Mouse (Mus musculus): ENCODE results near the gene Glp2r. TPM values are rescaled to one million over a fixed set of nuclear protein-coding genes. Genes with fewer than 3 reads are reported as not detected.

The Glp2r gene
- polyA plus RNA-seq, 1 experiment = not detected

DNA sequence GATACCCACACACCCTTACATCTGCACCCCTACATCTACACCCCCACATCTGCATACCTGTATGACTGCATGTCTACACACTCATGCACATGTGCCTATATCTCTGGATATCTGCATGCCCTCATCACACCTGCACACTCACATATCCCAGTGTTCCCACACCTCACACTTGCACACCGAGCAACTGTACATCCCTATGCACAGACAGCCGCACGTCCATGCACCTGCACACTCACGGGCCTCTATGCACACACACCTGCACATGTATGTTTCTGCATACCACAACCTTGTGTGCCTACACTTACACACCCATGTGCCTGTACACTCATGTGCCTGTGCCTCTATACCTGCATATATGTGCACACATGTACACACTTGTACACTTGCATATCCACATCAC is 107.5 kb downstream of the Glp2r start:
- no peak for TF ChIP-seq POLR2A (IDR thresholded peaks at IDR 0.05; ENCODE audit: low read depth, low read length)
- no peak for TF ChIP-seq CTCF (conservative IDR thresholded peaks at IDR 0.05; ENCODE audit: insufficient read depth, insufficient read length, low read depth, low read length)
- no peaks in the 10 kb centered on the region for H3K36me3 ChIP-seq (ENCODE audit: control insufficient read depth, insufficient read depth, low read length)
- H3K27me3 ChIP-seq (replicated peaks; ENCODE audit: control insufficient read depth, insufficient read depth, low read length) = no peaks in the 10 kb centered on the region
- H3K4me1 ChIP-seq (ENCODE audit: control insufficient read depth, insufficient read depth, low read length) = peaks cover 3% of the 10 kb centered on the region; the same call in 1 of the 2 replicates
- no peak for DNase-seq
- no peak overlapping the region for H3K27ac ChIP-seq (ENCODE audit: insufficient read depth, low read depth, low read length)
- H3K4me3 ChIP-seq (ENCODE audit: insufficient read depth, low read depth, low read length) = no peak overlapping the region
- WGBS = 97% methylated on average over 4 of the region's 4 CpGs

DNA sequence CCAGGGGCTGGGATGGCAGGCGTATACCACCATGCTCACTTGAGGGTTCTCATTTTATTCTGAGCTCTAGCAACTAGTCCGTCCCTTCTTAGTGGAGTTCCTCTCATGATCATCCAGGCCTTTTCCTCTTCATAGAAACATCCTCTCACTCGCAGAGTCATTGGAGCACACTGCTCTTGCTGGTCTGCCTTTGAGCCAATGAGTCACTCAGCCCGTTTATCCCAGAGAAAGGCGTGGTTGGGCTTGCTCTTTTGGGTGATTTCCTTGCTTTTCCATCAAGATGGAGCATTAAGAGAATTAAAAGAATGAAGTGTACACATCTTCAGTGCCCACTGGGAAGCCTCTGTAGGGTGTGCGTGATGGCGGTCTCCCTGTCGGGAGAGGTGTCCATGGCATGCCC is 109.5 kb downstream of the Glp2r start:
- TF ChIP-seq POLR2A (IDR thresholded peaks at IDR 0.05; ENCODE audit: low read depth, low read length) (no peak), CTCF (conservative IDR thresholded peaks at IDR 0.05; ENCODE audit: insufficient read depth, insufficient read length, low read depth, low read length) (no peak)
- no peaks in the 10 kb centered on the region for H3K4me1 ChIP-seq (ENCODE audit: control insufficient read depth, insufficient read depth, low read length)
- no peak for DNase-seq
- H3K4me3 ChIP-seq (ENCODE audit: insufficient read depth, low read depth, low read length) = no peak overlapping the region
- WGBS = 88% methylated on average over 8 of the region's 8 CpGs
- H3K27me3 ChIP-seq (replicated peaks; ENCODE audit: control insufficient read depth, insufficient read depth, low read length) = no peaks in the 10 kb centered on the region
- H3K27ac ChIP-seq (ENCODE audit: insufficient read depth, low read depth, low read length) = no peak overlapping the region
- no peaks in the 10 kb centered on the region for H3K36me3 ChIP-seq (ENCODE audit: control insufficient read depth, insufficient read depth, low read length)

DNA sequence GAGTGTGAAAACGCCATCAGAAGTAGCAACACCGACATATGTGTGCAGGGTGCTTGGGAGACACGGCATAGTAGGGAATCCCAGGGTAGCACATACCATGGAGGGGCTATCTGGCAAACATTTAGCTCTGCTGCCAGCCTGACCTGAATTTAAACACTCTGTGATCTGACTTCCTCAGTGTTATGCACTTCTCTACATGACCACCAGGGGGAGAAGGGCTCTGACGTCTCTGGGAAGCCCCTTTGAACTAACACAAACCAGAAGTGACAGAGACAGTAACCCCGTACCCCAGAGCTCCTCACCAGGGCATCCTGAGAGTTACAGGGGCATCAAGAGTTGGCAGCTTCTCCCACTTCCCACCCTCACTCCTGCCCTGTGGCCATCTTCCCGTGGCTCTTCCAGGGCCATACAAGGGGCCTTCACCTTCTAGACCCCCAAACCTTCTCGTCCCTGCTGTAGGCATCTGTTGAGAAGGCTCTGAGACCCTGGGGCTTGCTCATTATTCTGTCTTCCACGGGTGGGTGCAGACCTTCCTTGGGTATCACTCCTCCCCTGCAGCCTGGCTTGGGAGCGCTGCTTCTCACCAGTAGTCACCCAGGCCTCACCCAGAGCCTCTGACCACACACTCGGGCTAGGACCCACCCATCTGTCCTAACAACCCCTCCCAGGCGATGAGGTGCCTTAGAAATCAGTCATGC is 113.1 kb downstream of the Glp2r start:
- Histone ChIP-seq H3K4me1 (ENCODE audit: control insufficient read depth, insufficient read depth, low read length) (no peaks in the 10 kb centered on the region), H3K4me3 (ENCODE audit: insufficient read depth, low read depth, low read length) (no peak overlapping the region), H3K36me3 (ENCODE audit: control insufficient read depth, insufficient read depth, low read length) (no peaks in the 10 kb centered on the region), H3K27ac (ENCODE audit: insufficient read depth, low read depth, low read length) (no peak overlapping the region), H3K27me3 (replicated peaks; ENCODE audit: control insufficient read depth, insufficient read depth, low read length) (no peaks in the 10 kb centered on the region)
- peak; percentile 37 for DNase-seq
- TF ChIP-seq POLR2A (IDR thresholded peaks at IDR 0.05; ENCODE audit: low read depth, low read length) (no peak), CTCF (conservative IDR thresholded peaks at IDR 0.05; ENCODE audit: insufficient read depth, insufficient read length, low read depth, low read length) (peak; percentile 70)
- WGBS = 45% methylated on average over 11 of the region's 11 CpGs

DNA sequence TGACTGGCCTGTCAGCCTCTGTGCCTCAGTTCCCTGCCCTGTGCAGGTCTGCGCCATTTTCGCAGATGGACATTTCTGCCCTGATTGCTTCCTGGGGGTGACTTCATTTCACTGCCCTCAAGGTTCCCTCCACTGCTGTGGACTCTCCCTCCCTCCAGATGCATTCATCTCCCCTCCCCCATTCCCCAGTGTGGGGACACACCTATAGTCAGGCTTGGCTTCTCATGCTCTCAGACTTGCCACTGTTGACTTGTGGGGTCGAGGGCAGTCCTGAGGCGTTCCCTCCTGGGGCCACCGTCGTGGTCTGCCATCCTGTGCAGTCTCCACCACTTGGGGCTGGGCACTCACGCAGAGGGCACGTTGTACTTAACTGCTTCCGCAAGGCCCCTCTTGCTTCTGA is 114.1 kb downstream of the Glp2r start:
- TF ChIP-seq CTCF (conservative IDR thresholded peaks at IDR 0.05; ENCODE audit: insufficient read depth, insufficient read length, low read depth, low read length) = no peak
- TF ChIP-seq POLR2A (IDR thresholded peaks at IDR 0.05; ENCODE audit: low read depth, low read length) = no peak
- DNase-seq = no peak
- 84% methylated on average over 9 of the region's 9 CpGs for WGBS

DNA sequence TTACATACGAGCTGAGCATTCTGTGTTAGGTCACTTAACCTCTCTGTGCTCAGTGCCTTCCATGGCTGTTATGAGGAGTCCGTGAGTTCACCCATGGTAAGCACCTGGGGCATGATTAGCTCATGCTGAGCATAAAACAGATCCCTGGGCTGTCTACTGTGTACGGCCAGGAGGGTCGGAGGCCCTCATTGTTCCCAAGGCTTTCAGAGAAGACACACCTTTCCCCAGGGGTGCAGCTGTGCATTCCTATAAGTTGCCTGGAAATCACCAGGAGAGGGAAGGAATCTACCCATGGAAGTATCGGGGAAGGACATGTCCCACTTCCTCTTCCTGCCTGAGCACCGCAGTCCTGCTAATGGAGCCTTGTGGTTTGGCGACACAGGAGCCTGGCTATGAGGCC is 114.6 kb downstream of the Glp2r start:
- TF ChIP-seq CTCF (conservative IDR thresholded peaks at IDR 0.05; ENCODE audit: insufficient read depth, insufficient read length, low read depth, low read length) (no peak), POLR2A (IDR thresholded peaks at IDR 0.05; ENCODE audit: low read depth, low read length) (no peak)
- no peak overlapping the region for H3K4me3 ChIP-seq (ENCODE audit: insufficient read depth, low read depth, low read length)
- H3K27me3 ChIP-seq (replicated peaks; ENCODE audit: control insufficient read depth, insufficient read depth, low read length) = no peaks in the 10 kb centered on the region
- H3K27ac ChIP-seq (ENCODE audit: insufficient read depth, low read depth, low read length) = no peak overlapping the region
- no peak for DNase-seq
- H3K4me1 ChIP-seq (ENCODE audit: control insufficient read depth, insufficient read depth, low read length) = no peaks in the 10 kb centered on the region
- 85% methylated on average over 7 of the region's 7 CpGs for WGBS
- H3K36me3 ChIP-seq (ENCODE audit: control insufficient read depth, insufficient read depth, low read length) = no peaks in the 10 kb centered on the region

More for the DNA sequence above, 114.1 kb downstream of the Glp2r start:
- Histone ChIP-seq H3K36me3 (ENCODE audit: control insufficient read depth, insufficient read depth, low read length) (no peaks in the 10 kb centered on the region), H3K4me3 (ENCODE audit: insufficient read depth, low read depth, low read length) (no peak overlapping the region), H3K27ac (ENCODE audit: insufficient read depth, low read depth, low read length) (no peak overlapping the region), H3K27me3 (replicated peaks; ENCODE audit: control insufficient read depth, insufficient read depth, low read length) (no peaks in the 10 kb centered on the region), H3K4me1 (ENCODE audit: control insufficient read depth, insufficient read depth, low read length) (no peaks in the 10 kb centered on the region)

DNA sequence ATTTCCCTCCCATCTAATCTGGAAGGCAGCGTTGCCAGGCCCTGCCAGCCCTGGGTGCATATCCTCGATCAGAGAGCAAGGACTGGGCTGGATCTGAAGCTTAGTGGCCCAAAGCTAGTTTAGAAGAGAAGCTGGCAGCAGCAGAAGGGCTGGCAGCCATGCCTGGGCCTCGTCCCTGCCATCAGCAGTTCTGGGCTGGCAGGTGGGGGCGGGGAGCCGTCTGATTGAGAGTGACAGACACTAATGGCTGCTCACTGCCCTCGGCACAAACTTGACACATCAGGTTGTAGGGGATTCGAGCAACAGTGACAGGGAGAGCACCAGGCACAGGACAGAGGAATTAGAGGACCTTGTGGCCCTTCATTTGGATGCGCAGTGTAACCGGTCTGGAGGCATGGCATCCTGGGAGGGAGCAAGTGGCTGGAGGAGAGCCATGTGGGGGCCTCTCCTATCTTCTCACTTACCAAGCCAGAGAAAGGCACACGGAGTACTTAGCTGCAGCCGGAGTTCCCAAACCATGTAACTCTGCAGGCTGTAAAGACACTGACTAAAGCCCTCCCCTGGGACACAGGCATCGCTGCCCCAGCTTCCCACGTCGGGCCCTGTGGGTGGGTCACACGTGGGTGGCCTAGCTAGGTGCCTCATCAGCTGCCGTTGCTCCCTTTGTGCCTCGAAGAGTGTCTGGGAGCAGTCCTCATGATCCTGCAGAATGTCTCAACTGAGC is 115.6 kb downstream of the Glp2r start:
- no peak overlapping the region for H3K4me3 ChIP-seq (ENCODE audit: insufficient read depth, low read depth, low read length)
- H3K27me3 ChIP-seq (replicated peaks; ENCODE audit: control insufficient read depth, insufficient read depth, low read length) = no peaks in the 10 kb centered on the region
- H3K36me3 ChIP-seq (ENCODE audit: control insufficient read depth, insufficient read depth, low read length) = no peaks in the 10 kb centered on the region
- WGBS = 75% methylated on average over 17 of the region's 17 CpGs
- DNase-seq = no peak
- no peak overlapping the region for H3K27ac ChIP-seq (ENCODE audit: insufficient read depth, low read depth, low read length)
- no peaks in the 10 kb centered on the region for H3K4me1 ChIP-seq (ENCODE audit: control insufficient read depth, insufficient read depth, low read length)
- no peak for TF ChIP-seq CTCF (conservative IDR thresholded peaks at IDR 0.05; ENCODE audit: insufficient read depth, insufficient read length, low read depth, low read length)
- TF ChIP-seq POLR2A (IDR thresholded peaks at IDR 0.05; ENCODE audit: low read depth, low read length) = no peak

DNA sequence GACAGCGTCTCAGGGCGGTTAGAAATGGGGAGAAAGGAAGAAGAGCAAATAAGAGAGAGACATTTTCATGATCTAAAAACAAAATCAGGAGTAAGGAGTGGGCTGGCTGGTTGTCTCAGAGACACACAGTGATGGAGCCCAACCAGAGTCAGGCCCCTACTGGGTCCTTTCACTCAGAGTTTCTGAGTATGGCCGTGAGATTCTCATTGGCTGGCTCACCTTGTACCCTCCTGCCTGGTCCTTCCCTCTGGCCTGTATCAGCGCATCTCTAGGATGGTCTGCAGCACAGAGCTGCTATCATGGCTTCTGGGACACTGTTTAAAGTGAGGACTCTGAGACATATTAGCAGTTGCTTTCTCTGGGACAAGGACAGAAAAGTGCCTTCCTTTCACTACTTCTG is 116.4 kb downstream of the Glp2r start:
- Histone ChIP-seq H3K4me3 (ENCODE audit: insufficient read depth, low read depth, low read length) (no peak overlapping the region), H3K36me3 (ENCODE audit: control insufficient read depth, insufficient read depth, low read length) (no peaks in the 10 kb centered on the region), H3K27ac (ENCODE audit: insufficient read depth, low read depth, low read length) (no peak overlapping the region), H3K4me1 (ENCODE audit: control insufficient read depth, insufficient read depth, low read length) (no peaks in the 10 kb centered on the region), H3K27me3 (replicated peaks; ENCODE audit: control insufficient read depth, insufficient read depth, low read length) (no peaks in the 10 kb centered on the region)
- no peak for DNase-seq
- no peak for TF ChIP-seq POLR2A (IDR thresholded peaks at IDR 0.05; ENCODE audit: low read depth, low read length)
- TF ChIP-seq CTCF (conservative IDR thresholded peaks at IDR 0.05; ENCODE audit: insufficient read depth, insufficient read length, low read depth, low read length) = no peak
- WGBS = 90% methylated on average over 4 of the region's 4 CpGs
